Mouse (Mus musculus) brain, embryonic 18.5 days (tissue): ENCODE data around the gene Vgll4.

Experiments used
- DNase-seq: peaks from one replicate; pipeline ENCODE4 v3.0.0-alpha.2; 2012; ENCODE audit warnings: low read depth, low spot score

Vgll4 gene

GRCm38 (mm10) chr6:114812322-114812721, 157.5 kb downstream of the Vgll4 start:
- peak; percentile 61 for DNase-seq
